Mouse (Mus musculus) liver, postnatal 0 days (tissue): ENCODE data around the gene Slc17a6. TPM values are rescaled to one million over a fixed set of nuclear protein-coding genes. Genes with fewer than 3 reads are reported as not detected.

Experiments used
- ATAC-seq: fragments of 200-750 bp; cut with Nextera tagmentation; 2 replicates; pipeline ENCODE4 v1.8.0; 2017; ENCODE audit warnings: mild to moderate bottlenecking, moderate library complexity
- DNase-seq: peaks from one replicate; pipeline ENCODE4 v3.0.0-alpha.2; 2016
- H3K27ac ChIP-seq: fragments of 300-500 bp; sonication (generic); 2 replicates; pipeline ENCODE4 v1.5.1; 2014; ENCODE audit warnings: antibody characterized with exemption, moderate library complexity, mild to moderate bottlenecking, low read depth
- H3K27me3 ChIP-seq: fragments of 300-500 bp; sonication (generic); 2 replicates; pipeline ENCODE4 v1.6.1; 2014; ENCODE audit warnings: low read length, control low read depth, mixed read lengths; ENCODE audit not compliant: insufficient read depth
- H3K36me3 ChIP-seq: fragments of 300-500 bp; sonication (generic); replicated peaks from 2 replicates; pipeline ENCODE4 v1.6.1; 2014; ENCODE audit warnings: mild to moderate bottlenecking, control low read depth, low read length, moderate library complexity, mixed read lengths; ENCODE audit not compliant: insufficient read depth
- H3K4me1 ChIP-seq: fragments of 300-500 bp; sonication (generic); 2 replicates; pipeline ENCODE4 v1.6.1; 2014; ENCODE audit warnings: antibody characterized with exemption, mild to moderate bottlenecking, control low read depth; ENCODE audit not compliant: insufficient read depth
- H3K4me2 ChIP-seq: fragments of 300-500 bp; sonication (generic); 2 replicates; pipeline ENCODE4 v1.6.1; 2014; ENCODE audit warnings: low read depth, mild to moderate bottlenecking, low read length, moderate library complexity, mixed read lengths
- H3K4me3 ChIP-seq: fragments of 300-500 bp; sonication (generic); 2 replicates; pipeline ENCODE4 v1.5.1; 2014; ENCODE audit warnings: low read depth, low read length
- H3K9ac ChIP-seq: fragments of 300-500 bp; sonication (generic); replicated peaks from 2 replicates; pipeline ENCODE4 v1.6.1; 2014; ENCODE audit warnings: mild to moderate bottlenecking, moderate library complexity
- H3K9me3 ChIP-seq: fragments of 300-500 bp; sonication (generic); 2 replicates; pipeline ENCODE4 v1.6.1; 2016; ENCODE audit warnings: mild to moderate bottlenecking, control low read depth, low read length, mixed read lengths
- CTCF ChIP-seq: sonication (generic); IDR thresholded peaks from 2 replicates; pipeline ENCODE4 v1.5.1; 2016; ENCODE audit warnings: antibody characterized with exemption, low read depth
- EP300 ChIP-seq: IDR thresholded peaks from 2 replicates; pipeline ENCODE4 v1.6.1; 2016; ENCODE audit warnings: antibody characterized with exemption, low read depth, mild to moderate bottlenecking
- WGBS: fragments of 180-500 bp; shearing (Covaris S2); extraction: QIAGEN DNeasy Blood & Tissue Kit; methylation state at CpG from one replicate; pipeline ENCODE4 v1.1.7; 2014; ENCODE audit not compliant: insufficient replicate concordance; 5-methylcytosine and 5-hydroxymethylcytosine counted together
- polyA plus RNA-seq: library from polyadenylated mRNA; unstranded; fragments of >200 nt; fragmentation: Nextera tagmentation; extraction: Ambion mirVana; gene quantifications from 2 replicates; pipeline ENCODE4 v1.2.1, GENCODE M21; 2015

The Slc17a6 gene
- polyA plus RNA-seq, 1 experiment from 2014 or later = not detected

DNA sequence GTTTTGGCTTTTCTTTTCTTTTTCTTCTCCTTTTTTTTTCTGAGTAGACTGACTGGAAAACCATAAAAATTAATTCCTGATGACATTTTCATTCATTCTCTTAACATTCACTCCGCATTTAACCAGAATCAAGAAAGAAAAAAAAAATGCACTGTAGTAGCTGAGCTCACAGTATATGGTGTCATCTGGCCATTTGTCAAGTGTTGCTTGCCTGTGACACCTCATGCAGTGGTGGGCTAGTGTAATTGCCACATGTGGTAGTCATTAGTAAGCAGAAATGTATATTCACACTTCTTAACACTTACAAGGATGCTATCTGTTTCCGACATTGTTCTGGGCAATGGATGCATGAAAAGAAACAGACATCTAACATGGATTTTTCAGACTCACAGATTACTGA is 94.0 kb downstream of the Slc17a6 start:
- H3K9me3 ChIP-seq = no peaks in the 10 kb centered on the region
- no peak for DNase-seq
- no peaks in the 10 kb centered on the region for H3K27me3 ChIP-seq
- ATAC-seq = no peak
- H3K36me3 ChIP-seq = no peaks in the 10 kb centered on the region
- H3K4me3 ChIP-seq = no peak overlapping the region
- TF ChIP-seq EP300 = no peak
- TF ChIP-seq CTCF = no peak
- no peaks in the 10 kb centered on the region for H3K4me1 ChIP-seq
- no peak overlapping the region for H3K9ac ChIP-seq
- no peak overlapping the region for H3K4me2 ChIP-seq
- WGBS = 75% methylated on average over 2 of the region's 2 CpGs
- no peak overlapping the region for H3K27ac ChIP-seq

Other genes starting within 250 kb of the Slc17a6 start
- gene Ano5, start 111.0 kb upstream of the Slc17a6 start, polyA plus RNA-seq = 0.01 TPM in 1 of 2 replicates, not detected in the other
- gene Gas2, start 240.0 kb downstream of the Slc17a6 start, polyA plus RNA-seq = 6.1 and 6.4 TPM in 2 replicates
- 4.8 and 5.5 TPM in 2 replicates for gene Fancf, start 240.3 kb downstream of the Slc17a6 start, polyA plus RNA-seq